Mouse (Mus musculus) kidney, embryonic 14.5 days (tissue): ENCODE results near the gene Mapkapk5. TPM values are rescaled to one million over a fixed set of nuclear protein-coding genes. Genes with fewer than 3 reads are reported as not detected.
A peak's percentile ranks its signal among the peaks of the same experiment; 100 is the strongest.

Experiments
- ATAC-seq: fragments of 200-750 bp; cut with Nextera tagmentation; 2 replicates; pipeline ENCODE4 v1.8.0; 2017; ENCODE audit warnings: moderate number of reproducible peaks, mild to moderate bottlenecking, moderate TSS enrichment, moderate library complexity; ENCODE audit not compliant: low FRiP score, low TSS enrichment
- H3K27ac ChIP-seq: fragments of 300-500 bp; sonication (generic); 2 replicates; pipeline ENCODE4 v1.5.1; 2014; ENCODE audit warnings: low read depth, mild to moderate bottlenecking, low read length, moderate library complexity, mixed read lengths
- H3K27me3 ChIP-seq: fragments of 300-500 bp; sonication (generic); 2 replicates; pipeline ENCODE4 v1.6.1; 2014; ENCODE audit warnings: mild to moderate bottlenecking, low read length; ENCODE audit not compliant: control insufficient read depth, insufficient read depth
- H3K36me3 ChIP-seq: fragments of 300-500 bp; sonication (generic); 2 replicates; pipeline ENCODE4 v1.6.1; 2014; ENCODE audit warnings: low read length, mixed read lengths; ENCODE audit not compliant: control insufficient read depth, insufficient read depth
- H3K4me1 ChIP-seq: fragments of 300-500 bp; sonication (generic); 2 replicates; pipeline ENCODE4 v1.6.1; 2014; ENCODE audit warnings: low read length, mixed read lengths; ENCODE audit not compliant: control insufficient read depth, insufficient read depth
- H3K4me2 ChIP-seq: fragments of 300-500 bp; sonication (generic); replicated peaks from 2 replicates; pipeline ENCODE4 v1.6.1; 2014; ENCODE audit warnings: low read depth, mild to moderate bottlenecking, low read length
- H3K4me3 ChIP-seq: fragments of 300-500 bp; sonication (generic); 2 replicates; pipeline ENCODE4 v1.5.1; 2014; ENCODE audit warnings: mild to moderate bottlenecking, low read length
- H3K9ac ChIP-seq: fragments of 300-500 bp; sonication (generic); 2 replicates; pipeline ENCODE4 v1.6.1; 2014; ENCODE audit warnings: low read depth, mild to moderate bottlenecking, low read length, moderate library complexity
- H3K9me3 ChIP-seq: fragments of 300-500 bp; sonication (generic); 2 replicates; pipeline ENCODE4 v1.6.1; 2016; ENCODE audit warnings: low read length; ENCODE audit not compliant: control insufficient read depth
- WGBS: fragments of 180-500 bp; shearing (Covaris S2); extraction: QIAGEN DNeasy Blood & Tissue Kit; methylation state at CpG from one replicate; pipeline ENCODE4 v1.1.7; 2014; 5-methylcytosine and 5-hydroxymethylcytosine counted together
- polyA plus RNA-seq: library from polyadenylated mRNA; unstranded; fragments of >200 nt; fragmentation: Nextera tagmentation; extraction: Ambion mirVana; gene quantifications from 2 replicates; pipeline ENCODE4 v1.2.1, GENCODE M21; 2014

Mapkapk5 gene
- polyA plus RNA-seq, 1 experiment from 2014 or later = 59.7 TPM

GRCm38 (mm10) chr5:121586400-121587039, 40.8 kb upstream of the Mapkapk5 start:
- ATAC-seq = no peak
- H3K4me3 ChIP-seq = no peak overlapping the region
- H3K4me1 ChIP-seq = peaks cover 16% of the 10 kb centered on the region
- H3K36me3 ChIP-seq = no peaks in the 10 kb centered on the region
- H3K9ac ChIP-seq = no peak overlapping the region
- H3K9me3 ChIP-seq = no peaks in the 10 kb centered on the region
- H3K27me3 ChIP-seq = no peaks in the 10 kb centered on the region
- H3K4me2 ChIP-seq = no peak overlapping the region
- H3K27ac ChIP-seq = no peak overlapping the region
- WGBS = 62% methylated on average over 6 of the region's 6 CpGs

GRCm38 (mm10) chr5:121585699-121586098, 40.0 kb upstream of the Mapkapk5 start:
- Histone ChIP-seq H3K4me3 (no peak overlapping the region), H3K27ac (no peak overlapping the region), H3K36me3 (no peaks in the 10 kb centered on the region), H3K27me3 (no peaks in the 10 kb centered on the region), H3K4me2 (no peak overlapping the region), H3K9me3 (no peaks in the 10 kb centered on the region), H3K9ac (no peak overlapping the region), H3K4me1 (peaks cover 16% of the 10 kb centered on the region)
- ATAC-seq = no peak
- 89% methylated on average over 5 of the region's 5 CpGs for WGBS

GRCm38 (mm10) chr5:121585005-121585404, 39.3 kb upstream of the Mapkapk5 start:
- Histone ChIP-seq H3K27me3 (no peaks in the 10 kb centered on the region), H3K4me3 (no peak overlapping the region), H3K9me3 (no peaks in the 10 kb centered on the region), H3K4me1 (peaks cover 16% of the 10 kb centered on the region), H3K27ac (no peak overlapping the region), H3K4me2 (no peak overlapping the region), H3K36me3 (no peaks in the 10 kb centered on the region; the same call in 1 of the 2 replicates), H3K9ac (no peak overlapping the region)
- no peak for ATAC-seq
- 95% methylated on average over 10 of the region's 10 CpGs for WGBS

- Histone ChIP-seq H3K4me3 (no peak overlapping the region), H3K4me1 (peaks cover 16% of the 10 kb centered on the region), H3K27ac (0 out of 2 replicates have a peak overlapping the region, but pooled peaks have one; percentile 39), H3K36me3 (peaks cover 6% of the 10 kb centered on the region), H3K9me3 (no peaks in the 10 kb centered on the region), H3K9ac (no peak overlapping the region), H3K4me2 (no peak overlapping the region), H3K27me3 (no peaks in the 10 kb centered on the region)
- peak; percentile 88 for ATAC-seq
- WGBS = 50% methylated on average over 12 of the region's 12 CpGs
Measured at GRCm38 (mm10) chr5:121583765-121584501, 38.2 kb upstream of the Mapkapk5 start.

- Histone ChIP-seq H3K36me3 (peaks cover 6% of the 10 kb centered on the region), H3K9ac (no peak overlapping the region), H3K27ac (no peak overlapping the region), H3K9me3 (no peaks in the 10 kb centered on the region), H3K4me3 (no peak overlapping the region), H3K4me1 (peaks cover 14% of the 10 kb centered on the region), H3K4me2 (no peak overlapping the region), H3K27me3 (no peaks in the 10 kb centered on the region)
- no peak for ATAC-seq
- WGBS = 94% methylated on average over 8 of the region's 8 CpGs
Measured at GRCm38 (mm10) chr5:121581945-121582344, 36.2 kb upstream of the Mapkapk5 start.

DNA sequence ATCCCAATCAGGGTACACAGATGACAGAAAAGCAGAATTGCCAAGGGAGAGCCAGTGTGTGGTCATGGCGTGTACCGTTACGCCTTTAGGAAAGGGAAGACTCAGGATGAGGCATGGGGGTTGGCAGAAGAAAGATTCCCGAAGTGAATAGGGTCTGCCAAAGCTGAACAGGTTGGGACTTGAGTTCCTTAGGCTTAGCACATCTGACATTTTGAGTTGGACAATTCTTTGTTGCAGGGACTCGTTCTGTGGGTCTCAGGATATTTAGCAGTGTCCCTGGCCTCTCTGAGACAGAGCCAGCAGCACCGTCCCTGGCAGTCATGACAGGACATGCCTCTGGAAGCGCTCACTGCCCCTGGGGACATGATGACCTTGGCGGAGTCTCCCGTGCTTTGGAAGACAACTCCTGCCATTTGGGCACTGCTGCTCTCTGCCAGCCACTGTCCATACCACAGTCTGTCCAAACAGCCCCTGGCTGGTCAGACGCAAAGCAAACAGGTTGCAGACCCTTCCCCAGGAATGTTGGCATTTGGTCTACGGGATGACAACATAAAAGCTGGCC, 31.3 kb upstream of the Mapkapk5 start:
- Histone ChIP-seq H3K4me1 (no peaks in the 10 kb centered on the region), H3K27me3 (no peaks in the 10 kb centered on the region), H3K9me3 (no peaks in the 10 kb centered on the region), H3K27ac (no peak overlapping the region), H3K4me2 (no peak overlapping the region), H3K36me3 (peaks cover 32% of the 10 kb centered on the region), H3K4me3 (no peak overlapping the region), H3K9ac (no peak overlapping the region)
- 88% methylated on average over 11 of the region's 11 CpGs for WGBS
- ATAC-seq = no peak

- Histone ChIP-seq H3K27me3 (no peaks in the 10 kb centered on the region), H3K9ac (no peak overlapping the region), H3K9me3 (no peaks in the 10 kb centered on the region), H3K4me1 (no peaks in the 10 kb centered on the region), H3K4me3 (no peak overlapping the region), H3K36me3 (peaks cover 41% of the 10 kb centered on the region), H3K4me2 (no peak overlapping the region), H3K27ac (no peak overlapping the region)
- no peak for ATAC-seq
- 94% methylated on average over 11 of the region's 11 CpGs for WGBS
Measured at GRCm38 (mm10) chr5:121575867-121576266, 30.2 kb upstream of the Mapkapk5 start.

- WGBS = 83% methylated on average over 13 of the region's 13 CpGs
- Histone ChIP-seq H3K36me3 (peaks cover 43% of the 10 kb centered on the region), H3K9ac (no peak overlapping the region), H3K4me3 (no peak overlapping the region), H3K4me1 (no peaks in the 10 kb centered on the region), H3K9me3 (no peaks in the 10 kb centered on the region), H3K4me2 (no peak overlapping the region), H3K27ac (no peak overlapping the region), H3K27me3 (no peaks in the 10 kb centered on the region)
- ATAC-seq = no peak
Measured at GRCm38 (mm10) chr5:121574145-121574544, 28.4 kb upstream of the Mapkapk5 start.

DNA sequence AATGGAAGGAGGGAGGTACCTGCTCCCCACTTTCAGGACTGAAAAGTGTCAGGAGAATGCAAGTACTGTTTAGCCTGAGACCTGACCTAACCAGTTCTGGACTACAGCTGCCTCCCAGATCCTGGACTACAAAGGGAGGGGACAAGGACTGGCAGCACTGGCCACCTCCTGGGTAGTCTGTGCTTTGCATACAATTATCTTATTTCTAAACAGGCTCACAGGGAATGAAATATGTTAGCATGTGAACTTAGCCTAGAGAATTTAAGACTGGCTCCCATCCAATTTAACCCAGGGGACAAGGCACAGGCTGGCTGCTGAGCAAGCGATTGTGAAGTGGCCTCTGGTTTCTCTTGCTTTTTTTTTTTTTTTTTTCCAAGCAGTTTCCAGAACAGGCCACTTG, 25.1 kb upstream of the Mapkapk5 start:
- Histone ChIP-seq H3K27me3 (no peaks in the 10 kb centered on the region), H3K4me2 (no peak overlapping the region), H3K36me3 (peaks cover 47% of the 10 kb centered on the region), H3K4me3 (no peak overlapping the region), H3K9me3 (no peaks in the 10 kb centered on the region), H3K27ac (no peak overlapping the region), H3K4me1 (no peaks in the 10 kb centered on the region), H3K9ac (no peak overlapping the region)
- no peak for ATAC-seq
- WGBS = 61% methylated on average over 1 of the region's 1 CpGs
